Mouse (Mus musculus) thymus, adult 2 months (tissue): ENCODE data around the gene Atraid. TPM values are rescaled to one million over a fixed set of nuclear protein-coding genes. Genes with fewer than 3 reads are reported as not detected.
A peak's percentile ranks its signal among the peaks of the same experiment; 100 is the strongest.

Experiments used
- DNase-seq: peaks from one replicate; pipeline ENCODE4 v3.0.0; 2021
- H3K27ac ChIP-seq: fragments of 200-500 bp; 2 replicates; pipeline ENCODE4 v1.5.1; 2012; ENCODE audit warnings: low read length, control low read depth; ENCODE audit not compliant: control insufficient read depth, insufficient read depth
- H3K27me3 ChIP-seq: fragments of 200-500 bp; 2 replicates; pipeline ENCODE4 v1.6.1; 2012; ENCODE audit warnings: mild to moderate bottlenecking, low read length, moderate library complexity, mixed read lengths; ENCODE audit not compliant: control insufficient read depth, insufficient read depth
- H3K36me3 ChIP-seq: fragments of 200-500 bp; 2 replicates; pipeline ENCODE4 v1.6.1; 2012; ENCODE audit warnings: mild to moderate bottlenecking, low read length, moderate library complexity; ENCODE audit not compliant: control insufficient read depth, insufficient read depth
- H3K4me1 ChIP-seq: fragments of 200-500 bp; replicated peaks from 2 replicates; pipeline ENCODE4 v1.6.1; 2012; ENCODE audit warnings: low read length; ENCODE audit not compliant: control insufficient read depth, insufficient read depth
- H3K4me3 ChIP-seq: fragments of 200-500 bp; 2 replicates; pipeline ENCODE4 v1.5.1; 2012; ENCODE audit warnings: mild to moderate bottlenecking, low read length, control low read depth, moderate library complexity; ENCODE audit not compliant: control insufficient read depth, insufficient read depth
- CTCF ChIP-seq: fragments of 200-500 bp; IDR thresholded peaks from 2 replicates; pipeline ENCODE4 v1.5.1; 2012; ENCODE audit warnings: mild to moderate bottlenecking, control low read depth, low read length, moderate library complexity, borderline replicate concordance; ENCODE audit not compliant: control insufficient read depth, poor library complexity, insufficient read depth; ENCODE audit errors: extremely low read depth
- POLR2A ChIP-seq: fragments of 200-500 bp; IDR thresholded peaks from 2 replicates; pipeline ENCODE4 v1.6.1; 2012; ENCODE audit warnings: mild to moderate bottlenecking, low read length, control low read depth, moderate library complexity; ENCODE audit not compliant: control insufficient read depth, poor library complexity, insufficient read depth; ENCODE audit errors: extremely low read depth
- WGBS: fragments of 180-500 bp; shearing (Covaris S2); methylation state at CpG from one replicate; pipeline ENCODE4 v1.1.7; 2018; 5-methylcytosine and 5-hydroxymethylcytosine counted together
- polyA plus RNA-seq: library from polyadenylated mRNA; depleted of rRNA; stranded (reverse); fragments of >200 nt; gene quantifications from 2 replicates; pipeline ENCODE4 v1.2.3, GENCODE M21; 2012

Gene Atraid
- polyA plus RNA-seq, 1 experiment = 67.0 TPM

DNA sequence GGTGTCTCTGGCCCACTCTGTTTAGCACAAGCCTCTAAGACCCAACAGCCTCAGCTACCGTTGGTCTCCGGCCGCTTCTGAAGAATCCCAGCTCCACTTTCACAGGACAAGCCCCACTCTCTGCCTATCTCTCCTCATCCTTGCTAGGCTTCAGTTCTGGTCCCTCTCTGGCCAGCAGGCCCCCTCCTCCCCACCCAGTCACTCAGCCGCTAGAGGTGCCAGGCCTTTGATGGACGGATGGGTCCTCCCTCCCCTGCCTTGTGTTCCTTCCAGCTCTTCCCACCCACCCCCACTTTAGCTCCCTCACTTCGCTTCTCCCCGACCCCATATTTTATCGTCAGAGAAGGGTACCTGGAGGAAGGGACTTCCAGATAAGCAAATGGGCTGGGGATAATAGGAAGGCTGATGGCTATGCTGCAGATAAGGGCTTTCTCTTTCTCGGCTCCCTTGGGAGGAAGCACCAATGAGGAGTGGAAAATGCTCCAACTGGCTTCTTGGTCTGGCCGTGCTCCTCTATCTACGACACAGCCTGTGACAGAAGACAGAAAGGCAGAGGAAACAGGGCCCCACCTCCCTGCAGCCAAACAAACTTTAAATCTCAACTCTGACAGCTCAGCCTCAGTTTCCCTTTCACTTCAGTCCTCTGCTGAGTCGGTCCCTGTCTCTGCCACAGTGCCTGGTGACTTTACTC lies 35.0 kb downstream of the Atraid start:
- no peaks in the 10 kb centered on the region for H3K36me3 ChIP-seq
- no peaks in the 10 kb centered on the region for H3K4me1 ChIP-seq
- 47% methylated on average over 12 of the region's 12 CpGs for WGBS
- no peak for DNase-seq
- no peak overlapping the region for H3K4me3 ChIP-seq
- no peaks in the 10 kb centered on the region; the same call in 1 of the 2 replicates for H3K27me3 ChIP-seq
- no peak overlapping the region for H3K27ac ChIP-seq
- no peak for TF ChIP-seq POLR2A
- no peak for TF ChIP-seq CTCF

DNA sequence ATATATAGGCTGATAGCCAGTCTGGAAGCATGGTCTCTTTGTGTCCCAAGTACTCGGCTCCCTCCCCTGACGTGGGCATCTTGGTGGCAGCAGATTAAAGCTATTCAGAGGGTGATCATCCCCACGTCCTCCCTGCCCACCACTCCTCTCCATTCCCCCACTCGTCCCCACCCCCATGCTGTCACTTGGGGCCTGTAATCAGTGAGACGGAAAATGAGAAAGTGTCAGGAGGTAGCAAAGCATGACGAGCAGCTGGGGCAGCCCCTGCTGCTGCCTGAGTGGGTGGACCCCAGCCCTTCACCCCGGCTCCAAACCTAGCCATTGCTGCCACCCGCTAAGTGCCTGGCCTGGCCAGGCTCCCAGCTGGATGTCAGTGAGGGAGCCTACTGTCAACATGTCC lies 35.8 kb downstream of the Atraid start:
- WGBS = 68% methylated on average over 8 of the region's 8 CpGs
- Histone ChIP-seq H3K27me3 (no peaks in the 10 kb centered on the region; the same call in 1 of the 2 replicates), H3K4me1 (no peaks in the 10 kb centered on the region), H3K36me3 (no peaks in the 10 kb centered on the region), H3K27ac (no peak overlapping the region), H3K4me3 (no peak overlapping the region)
- TF ChIP-seq POLR2A = no peak
- TF ChIP-seq CTCF = no peak
- DNase-seq = no peak

DNA sequence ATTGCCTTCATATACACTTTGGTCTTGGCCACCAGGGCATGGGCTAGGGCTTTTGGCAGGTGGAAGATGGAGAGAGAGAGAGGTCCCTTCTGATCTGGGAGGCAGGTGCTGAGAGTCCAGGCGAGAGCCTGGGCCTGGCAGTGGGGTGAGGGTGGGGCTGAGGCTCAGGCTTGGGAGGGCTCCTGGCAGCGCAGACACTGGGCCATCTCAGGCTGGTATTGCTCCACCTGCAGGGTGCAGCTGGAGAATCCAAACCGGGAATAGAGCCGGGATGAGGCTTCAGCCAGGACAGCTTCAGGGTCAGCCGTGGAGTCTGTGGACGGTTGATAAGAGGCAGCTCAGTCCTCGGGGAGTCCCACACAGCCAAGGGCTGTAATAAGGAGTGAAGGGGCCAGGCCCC lies 38.5 kb downstream of the Atraid start:
- no peak overlapping the region for H3K4me3 ChIP-seq
- H3K36me3 ChIP-seq = no peaks in the 10 kb centered on the region
- no peak overlapping the region for H3K27ac ChIP-seq
- no peaks in the 10 kb centered on the region for H3K4me1 ChIP-seq
- WGBS = 58% methylated on average over 7 of the region's 7 CpGs
- DNase-seq = no peak
- TF ChIP-seq CTCF (no peak), POLR2A (no peak)
- peaks cover 1% of the 10 kb centered on the region; the same call in 1 of the 2 replicates for H3K27me3 ChIP-seq

- DNase-seq = no peak
- Histone ChIP-seq H3K4me1 (no peaks in the 10 kb centered on the region), H3K27ac (no peak overlapping the region), H3K36me3 (no peaks in the 10 kb centered on the region), H3K27me3 (peaks cover 6% of the 10 kb centered on the region; the same call in 1 of the 2 replicates), H3K4me3 (no peak overlapping the region)
- TF ChIP-seq POLR2A = no peak
- 86% methylated on average over 2 of the region's 2 CpGs for WGBS
These were observed 39.0 kb downstream of the Atraid start for GRCm38 (mm10) chr5:31087131-31087530.

GRCm38 (mm10) chr5:31092231-31092975 lies 44.3 kb downstream of the Atraid start:
- DNase-seq = no peak
- Histone ChIP-seq H3K4me1 (peaks cover 31% of the 10 kb centered on the region), H3K27ac (no peak overlapping the region), H3K4me3 (no peak overlapping the region), H3K27me3 (peaks cover 30% of the 10 kb centered on the region), H3K36me3 (no peaks in the 10 kb centered on the region)
- 8% methylated on average over 52 of the region's 53 CpGs for WGBS
- TF ChIP-seq CTCF (no peak), POLR2A (no peak)

GRCm38 (mm10) chr5:31093151-31094041 lies 45.3 kb downstream of the Atraid start:
- Histone ChIP-seq H3K27me3 (peaks cover 30% of the 10 kb centered on the region), H3K27ac (no peak overlapping the region), H3K36me3 (no peaks in the 10 kb centered on the region), H3K4me3 (peak overlapping the region; percentile 39), H3K4me1 (peaks cover 31% of the 10 kb centered on the region)
- 3% methylated on average over 51 of the region's 54 CpGs for WGBS
- peak; percentile 57 for DNase-seq
- TF ChIP-seq CTCF (no peak), POLR2A (no peak)
